18 mouse cellular contexts compared by ENCODE assay signal in the genomic region with DNA sequence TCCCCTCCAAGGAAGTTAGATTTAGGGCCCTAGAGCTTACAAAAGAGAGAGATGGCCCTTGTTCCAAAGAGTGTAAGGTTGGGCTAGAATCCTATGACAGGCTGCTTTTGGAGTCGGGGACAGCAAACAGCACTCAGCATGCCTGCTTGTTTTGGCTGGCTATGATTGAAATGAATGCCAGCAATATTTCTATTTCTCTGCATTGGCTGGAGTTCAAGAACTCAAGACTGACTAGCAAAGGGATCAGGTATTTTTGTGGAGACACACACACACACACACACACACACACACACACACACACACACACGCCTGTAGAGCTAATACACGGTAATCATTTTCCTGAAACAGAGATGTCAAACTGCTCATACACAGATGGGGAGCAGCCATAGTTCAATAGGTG.
DNase-seq lines count a peak whose midpoint lies in the region; ATAC-seq lines count a peak whose summit lies in the region.
"Had no signal": no experiment of that assay in that cellular context is flagged by ENCODE, and none has a peak within 500 bp of the region (broad histone marks: within the 10 kb centered on the region; RNA-seq: fewer than 3 reads in every experiment).

No protein-coding gene starts in this region.

- 0 out of 2 replicates have a peak overlapping the region, but pooled peaks have one; percentile 40 for H3K27ac ChIP-seq in forebrain, embryonic 15.5 days (replicated peaks)
- H3K27ac ChIP-seq in forebrain, embryonic 11.5 days (ENCODE audit: low read depth, low read length), result no peak overlapping the region
- H3K27ac ChIP-seq in kidney, embryonic 15.5 days, result no peak overlapping the region
- H3K27ac ChIP-seq: hindbrain, embryonic 10.5 days; limb, embryonic 12.5 days; liver, embryonic 13.5 days had no signal

- H3K36me3 ChIP-seq in forebrain, embryonic 15.5 days, result no peaks in the 10 kb centered on the region
- no peaks in the 10 kb centered on the region for H3K36me3 ChIP-seq in forebrain, embryonic 11.5 days (ENCODE audit: control insufficient read depth, insufficient read depth, low read length)
- no peaks in the 10 kb centered on the region for H3K36me3 ChIP-seq in kidney, embryonic 15.5 days
- H3K36me3 ChIP-seq: hindbrain, embryonic 10.5 days; limb, embryonic 12.5 days; liver, embryonic 13.5 days had no signal

- ATAC-seq in forebrain, embryonic 15.5 days (replicated peaks), result no peak
- no peak for ATAC-seq in forebrain, embryonic 11.5 days (replicated peaks; ENCODE audit: low FRiP score)
- no peak for ATAC-seq in kidney, embryonic 15.5 days (replicated peaks; ENCODE audit: low FRiP score)

- no peaks in the 10 kb centered on the region for H3K27me3 ChIP-seq in forebrain, embryonic 15.5 days
- no peaks in the 10 kb centered on the region for H3K27me3 ChIP-seq in forebrain, embryonic 11.5 days (ENCODE audit: control insufficient read depth, insufficient read depth, low read length)
- no peaks in the 10 kb centered on the region for H3K27me3 ChIP-seq in kidney, embryonic 15.5 days
- H3K27me3 ChIP-seq: CH12.LX; limb, embryonic 12.5 days; liver, embryonic 13.5 days had no signal

- H3K9me3 ChIP-seq in forebrain, embryonic 15.5 days, result no peaks in the 10 kb centered on the region
- no peaks in the 10 kb centered on the region for H3K9me3 ChIP-seq in forebrain, embryonic 11.5 days (ENCODE audit: control insufficient read depth, low read length)
- H3K9me3 ChIP-seq in kidney, embryonic 15.5 days (replicated peaks), result no peaks in the 10 kb centered on the region
- H3K9me3 ChIP-seq: hindbrain, embryonic 10.5 days; limb, embryonic 12.5 days; liver, embryonic 13.5 days had no signal

- H3K4me1 ChIP-seq in forebrain, embryonic 15.5 days, result peaks cover 25% of the 10 kb centered on the region
- H3K4me1 ChIP-seq in forebrain, embryonic 11.5 days (replicated peaks; ENCODE audit: control insufficient read depth, insufficient read depth, low read length), result no peaks in the 10 kb centered on the region
- H3K4me1 ChIP-seq in kidney, embryonic 15.5 days, result 0 out of 2 replicates have a peak, but pooled peaks cover 10% of the 10 kb centered on the region
- H3K4me1 ChIP-seq: hindbrain, embryonic 10.5 days; liver, embryonic 13.5 days had no signal

- H3K9ac ChIP-seq in forebrain, embryonic 15.5 days (replicated peaks), result no peak overlapping the region
- no peak overlapping the region for H3K9ac ChIP-seq in forebrain, embryonic 11.5 days (ENCODE audit: low read length)
- H3K9ac ChIP-seq in kidney, embryonic 15.5 days, result no peak overlapping the region
- H3K9ac ChIP-seq: limb, embryonic 12.5 days; liver, embryonic 13.5 days; lung, embryonic 14.5 days had no signal

- no peak overlapping the region for H3K4me2 ChIP-seq in forebrain, embryonic 15.5 days (replicated peaks)
- no peak overlapping the region for H3K4me2 ChIP-seq in forebrain, embryonic 11.5 days (ENCODE audit: low read depth, low read length, severe bottlenecking)
- no peak overlapping the region for H3K4me2 ChIP-seq in kidney, embryonic 15.5 days
- H3K4me2 ChIP-seq: limb, embryonic 12.5 days; liver, embryonic 13.5 days; lung, embryonic 14.5 days had no signal

- intact Hi-C loops in left cerebral cortex, postnatal 4 days (cut with DNase I), result no loop called here
- intact Hi-C loops in left cerebral cortex, postnatal 36 days (cut with DNase I), result no loop called here

- no peak for DNase-seq in forebrain, embryonic 11.5 days (ENCODE audit: low spot score)
- peak; percentile 19 for DNase-seq in left cerebral cortex, postnatal 4 days
- no peak for DNase-seq in left cerebral cortex, postnatal 36 days (ENCODE audit: low spot score in 2 of 2)
- peak; percentile 37 to 42 for DNase-seq in cerebellum, adult 18-20 months
- peak; percentile 56 to 58 for DNase-seq in cerebellum, postnatal 25 days
- DNase-seq in thymus, postnatal 25 days, result no peak
- DNase-seq: embryo, embryonic 11 days; kidney, adult 2 months; kidney, postnatal 14 days; liver, embryonic 13.5 days; lung, embryonic 14.5 days; lung, postnatal 4 days; right cerebral cortex, postnatal 4 days had no signal

- no peak overlapping the region for H3K4me3 ChIP-seq in forebrain, embryonic 15.5 days
- H3K4me3 ChIP-seq in forebrain, embryonic 11.5 days (ENCODE audit: low read depth, low read length), result no peak overlapping the region
- H3K4me3 ChIP-seq in kidney, embryonic 15.5 days (replicated peaks), result no peak overlapping the region
- H3K4me3 ChIP-seq: hindbrain, embryonic 10.5 days; limb, embryonic 12.5 days; liver, embryonic 13.5 days had no signal

- WGBS in forebrain, embryonic 15.5 days, result 74% methylated on average over 3 of the region's 3 CpGs
- 92% methylated on average over 3 of the region's 3 CpGs for WGBS in forebrain, embryonic 11.5 days
- 84% methylated on average over 3 of the region's 3 CpGs for WGBS in kidney, embryonic 15.5 days

Comparison
In these comparisons a context has a peak if more than half of its experiments do, and no peak if none do; other contexts are left out.
1. DNase-seq: peak in left cerebral cortex, postnatal 4 days (single experiment), cerebellum, adult 18-20 months (2 of 2) and cerebellum, postnatal 25 days (2 of 2); none in forebrain, embryonic 11.5 days (single experiment), left cerebral cortex, postnatal 36 days (0 of 2) and thymus, postnatal 25 days (single experiment).